In the genomic region with DNA sequence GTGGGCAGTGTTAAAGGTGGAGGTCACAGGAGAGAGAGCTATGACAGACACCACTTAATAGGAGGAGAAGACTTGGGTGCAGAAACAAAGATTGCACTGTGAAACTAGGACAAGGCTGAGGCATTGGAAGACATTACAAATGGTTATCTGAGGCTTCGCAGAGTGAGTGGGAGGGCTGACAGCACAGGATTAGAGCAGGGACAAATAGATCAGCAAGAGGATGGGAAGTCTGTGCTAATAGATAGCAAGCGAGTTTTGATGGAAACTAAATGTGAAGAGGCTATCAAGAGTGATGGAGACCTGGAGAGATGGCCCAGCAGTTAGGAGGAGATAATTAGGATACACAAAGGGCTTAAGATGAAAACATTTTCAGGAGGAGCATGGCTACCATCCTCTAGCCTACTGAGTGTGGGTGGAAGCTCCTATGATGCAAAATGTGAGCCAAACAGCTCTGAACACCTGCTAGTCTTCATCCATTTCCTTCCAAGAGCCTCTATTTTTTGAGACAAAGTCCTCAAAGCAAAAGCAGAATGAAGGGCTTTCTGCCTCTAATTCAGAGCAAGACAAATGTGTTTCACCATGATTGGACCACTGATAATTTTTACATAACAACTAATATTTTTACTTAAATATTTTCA, we compare ENCODE assay signal across 19 mouse cellular contexts. TPM values are rescaled to one million over a fixed set of nuclear protein-coding genes. Genes with fewer than 3 reads are reported as not detected.
DNase-seq lines count a peak whose midpoint lies in the region; ATAC-seq lines count a peak whose summit lies in the region.
"Had no signal": no experiment of that assay in that cellular context is flagged by ENCODE, and none has a peak within 500 bp of the region (broad histone marks: within the 10 kb centered on the region; RNA-seq: fewer than 3 reads in every experiment).

No protein-coding gene starts in this region.

- H3K4me3 ChIP-seq in liver, embryonic 16.5 days (ENCODE audit: low read depth, low read length) = no peak overlapping the region
- H3K4me3 ChIP-seq: erythroblast, embryonic 14.5 days; limb, embryonic 12.5 days; midbrain, embryonic 10.5 days had no signal

- peak overlapping the region; percentile 55; the same call in 1 of the 2 replicates for H3K27ac ChIP-seq in liver, embryonic 16.5 days (ENCODE audit: low read length)
- H3K27ac ChIP-seq: limb, embryonic 12.5 days; midbrain, embryonic 10.5 days had no signal

- H3K4me2 ChIP-seq in liver, embryonic 16.5 days (ENCODE audit: low read depth, low read length) = 0 out of 2 replicates have a peak overlapping the region, but pooled peaks have one; percentile 2
- H3K4me2 ChIP-seq: limb, embryonic 12.5 days had no signal

- no peaks in the 10 kb centered on the region; the same call in 1 of the 2 replicates for H3K27me3 ChIP-seq in liver, embryonic 16.5 days (ENCODE audit: control insufficient read depth, insufficient read depth, low read depth, low read length)

- no peaks in the 10 kb centered on the region for H3K9me3 ChIP-seq in liver, embryonic 16.5 days (replicated peaks; ENCODE audit: control insufficient read depth, low read length)
- H3K9me3 ChIP-seq: limb, embryonic 12.5 days; midbrain, embryonic 10.5 days had no signal

- 35% methylated on average over 2 of the region's 2 CpGs for WGBS in liver, embryonic 16.5 days (ENCODE audit: insufficient replicate concordance)

- no peaks in the 10 kb centered on the region; the same call in 1 of the 2 replicates for H3K4me1 ChIP-seq in liver, embryonic 16.5 days (ENCODE audit: control insufficient read depth, low read depth, low read length)
- H3K4me1 ChIP-seq: limb, embryonic 12.5 days; midbrain, embryonic 10.5 days had no signal

- DNase-seq in cerebellum, adult 11 months = no peak
- DNase-seq in testis, postnatal 14 days (ENCODE audit: low spot score) = peak; percentile 9
- no peak for DNase-seq in testis, postnatal 10 days (ENCODE audit: low spot score)
- DNase-seq in thymus, postnatal 4 days = no peak
- DNase-seq in heart, adult 18-20 months = no peak
- DNase-seq in kidney, adult 18-20 months = no peak
- DNase-seq: forebrain, postnatal 0 days; gastrocnemius, postnatal 10 days; kidney, adult 2 months; right cerebral cortex, postnatal 4 days had no signal

- ATAC-seq in cerebellum, adult (ENCODE audit: insufficient number of reproducible peaks, low FRiP score, low TSS enrichment) = 0 out of 2 replicates have a peak, but pooled peaks have one; percentile 45
- peak; percentile 94 for ATAC-seq in liver, embryonic 16.5 days (ENCODE audit: low read depth)
- ATAC-seq: forebrain, postnatal 0 days; hindbrain, embryonic 16.5 days had no signal

- no peaks in the 10 kb centered on the region for H3K36me3 ChIP-seq in liver, embryonic 16.5 days (ENCODE audit: control insufficient read depth, insufficient read depth)
- H3K36me3 ChIP-seq: limb, embryonic 12.5 days had no signal

- no peak overlapping the region for H3K9ac ChIP-seq in liver, embryonic 16.5 days (ENCODE audit: low read depth, low read length)
- H3K9ac ChIP-seq: forebrain, postnatal 0 days; limb, embryonic 12.5 days had no signal

RNA-seq across cellular contexts. Expression of gene Gja6, which starts 1.7 kb away (rescaled TPM):
- polyA plus RNA-seq in liver, embryonic 16.5 days (2015; fragmentation: Nextera tagmentation; extraction: Ambion mirVana) = 0.53 and 0.62 TPM in 2 replicates
- total RNA-seq in heart, adult 18-20 months (2021) = under 1 TPM in 1 of 2 experiments, not detected in 1; 0.23 TPM
- total RNA-seq: heart, postnatal 25 days; neutrophil, adult 5-6 weeks had no signal
- polyA plus RNA-seq: erythroblast, embryonic 14.5 days; large intestine, adult 2 months; limb, embryonic 12.5 days had no signal
